Mouse (Mus musculus) frontal cortex, postnatal 36 days (tissue): ENCODE measurements around the gene Atxn7l1.

ENCODE experiments used
- DNase-seq, 2 experiments: peaks; one replicate each; pipeline ENCODE4 v3.0.0; 2022; ENCODE audit warnings: low spot score in 2 of 2

Gene Atxn7l1

GRCm38 (mm10) chr12:33225978-33226377 is 78.5 kb downstream of the Atxn7l1 start:
- no peak for DNase-seq

- no peak for DNase-seq
Measured at GRCm38 (mm10) chr12:33226596-33226995, 79.1 kb downstream of the Atxn7l1 start.

GRCm38 (mm10) chr12:33235314-33235713 is 87.8 kb downstream of the Atxn7l1 start:
- DNase-seq, result no peak

GRCm38 (mm10) chr12:33235771-33236323 is 88.4 kb downstream of the Atxn7l1 start:
- DNase-seq, result no peak

- DNase-seq, result no peak
Measured at GRCm38 (mm10) chr12:33236344-33237049, 89.0 kb downstream of the Atxn7l1 start.

- no peak for DNase-seq
Measured at GRCm38 (mm10) chr12:33237108-33237507, 89.6 kb downstream of the Atxn7l1 start.

- DNase-seq, result no peak
Measured at GRCm38 (mm10) chr12:33242679-33243078, 95.2 kb downstream of the Atxn7l1 start.

- peak; percentile 35 to 66 for DNase-seq
Measured at GRCm38 (mm10) chr12:33244132-33244875, 96.8 kb downstream of the Atxn7l1 start.

- no peak for DNase-seq
Measured at GRCm38 (mm10) chr12:33245455-33245854, 98.0 kb downstream of the Atxn7l1 start.

- no peak for DNase-seq
Measured at GRCm38 (mm10) chr12:33246878-33247277, 99.4 kb downstream of the Atxn7l1 start.

GRCm38 (mm10) chr12:33250197-33250596 is 102.7 kb downstream of the Atxn7l1 start:
- no peak for DNase-seq

GRCm38 (mm10) chr12:33251399-33251798 is 103.9 kb downstream of the Atxn7l1 start:
- no peak for DNase-seq

GRCm38 (mm10) chr12:33252621-33253020 is 105.1 kb downstream of the Atxn7l1 start:
- DNase-seq, result no peak

GRCm38 (mm10) chr12:33253206-33253605 is 105.7 kb downstream of the Atxn7l1 start:
- DNase-seq, result no peak

GRCm38 (mm10) chr12:33255256-33255655 is 107.8 kb downstream of the Atxn7l1 start:
- no peak for DNase-seq

GRCm38 (mm10) chr12:33256426-33256825 is 108.9 kb downstream of the Atxn7l1 start:
- DNase-seq, result no peak

GRCm38 (mm10) chr12:33258995-33259529 is 111.6 kb downstream of the Atxn7l1 start:
- DNase-seq, result no peak

- DNase-seq, result no peak
Measured at GRCm38 (mm10) chr12:33260575-33260974, 113.1 kb downstream of the Atxn7l1 start.

GRCm38 (mm10) chr12:33265877-33266276 is 118.4 kb downstream of the Atxn7l1 start:
- DNase-seq, result no peak

GRCm38 (mm10) chr12:33267965-33268364 is 120.5 kb downstream of the Atxn7l1 start:
- DNase-seq, result no peak

- DNase-seq, result peak in 1 of 2 experiments; percentile 53
Measured at GRCm38 (mm10) chr12:33269743-33270142, 122.2 kb downstream of the Atxn7l1 start.

GRCm38 (mm10) chr12:33271865-33272264 is 124.4 kb downstream of the Atxn7l1 start:
- DNase-seq, result no peak

GRCm38 (mm10) chr12:33272441-33272840 is 124.9 kb downstream of the Atxn7l1 start:
- DNase-seq, result no peak
